Mouse (Mus musculus) stomach, postnatal 0 days (tissue): ENCODE data around the gene Bbx. TPM values are rescaled to one million over a fixed set of nuclear protein-coding genes. Genes with fewer than 3 reads are reported as not detected.

Source experiments
- ATAC-seq: fragments of 200-750 bp; cut with Nextera tagmentation; 2 replicates; pipeline ENCODE4 v1.8.0; 2017; ENCODE audit not compliant: low FRiP score, low TSS enrichment
- DNase-seq: peaks from one replicate; pipeline ENCODE4 v3.0.0-alpha.2; 2016; ENCODE audit warnings: low spot score
- H3K27ac ChIP-seq: fragments of 300-500 bp; sonication (generic); replicated peaks from 2 replicates; pipeline ENCODE4 v1.5.1; 2014; ENCODE audit warnings: mild to moderate bottlenecking, control low read depth
- H3K27me3 ChIP-seq: fragments of 300-500 bp; sonication (generic); 2 replicates; pipeline ENCODE4 v1.6.1; 2014; ENCODE audit warnings: low read length; ENCODE audit not compliant: control insufficient read depth, insufficient read depth
- H3K36me3 ChIP-seq: fragments of 300-500 bp; sonication (generic); 2 replicates; pipeline ENCODE4 v1.6.1; 2014; ENCODE audit warnings: low read length, mixed read lengths; ENCODE audit not compliant: control insufficient read depth, insufficient read depth
- H3K4me1 ChIP-seq: fragments of 300-500 bp; sonication (generic); replicated peaks from 2 replicates; pipeline ENCODE4 v1.6.1; 2014; ENCODE audit warnings: antibody characterized with exemption; ENCODE audit not compliant: control insufficient read depth, insufficient read depth
- H3K4me2 ChIP-seq: fragments of 300-500 bp; sonication (generic); replicated peaks from 2 replicates; pipeline ENCODE4 v1.6.1; 2014; ENCODE audit warnings: low read depth, mild to moderate bottlenecking, control low read depth, moderate library complexity
- H3K4me3 ChIP-seq: fragments of 300-500 bp; sonication (generic); 2 replicates; pipeline ENCODE4 v1.5.1; 2014; ENCODE audit warnings: low read depth, low read length, control low read depth
- H3K9ac ChIP-seq: fragments of 300-500 bp; sonication (generic); 2 replicates; pipeline ENCODE4 v1.6.1; 2014; ENCODE audit warnings: mild to moderate bottlenecking, low read length, control low read depth, mixed read lengths
- H3K9me3 ChIP-seq: fragments of 300-500 bp; sonication (generic); 2 replicates; pipeline ENCODE4 v1.6.1; 2016; ENCODE audit warnings: low read length; ENCODE audit not compliant: control insufficient read depth
- CTCF ChIP-seq: IDR thresholded peaks from 2 replicates; pipeline ENCODE4 v1.5.1; 2016; ENCODE audit warnings: antibody characterized with exemption, low read depth, mild to moderate bottlenecking, moderate library complexity
- EP300 ChIP-seq: optimal IDR thresholded peaks from 2 replicates; pipeline ENCODE3; 2016; ENCODE audit warnings: antibody characterized with exemption
- WGBS: fragments of 180-500 bp; shearing (Covaris S2); extraction: QIAGEN DNeasy Blood & Tissue Kit; methylation state at CpG from one replicate; pipeline ENCODE4 v1.1.7; 2014; 5-methylcytosine and 5-hydroxymethylcytosine counted together
- polyA plus RNA-seq: library from polyadenylated mRNA; unstranded; fragments of >200 nt; fragmentation: Nextera tagmentation; extraction: Ambion mirVana; gene quantifications from 2 replicates; pipeline ENCODE4 v1.2.1, GENCODE M21; 2015

Bbx gene
- polyA plus RNA-seq, 1 experiment from 2014 or later: 17.9 TPM

- Histone ChIP-seq H3K4me1 (no peaks in the 10 kb centered on the region), H3K27ac (no peak overlapping the region), H3K4me3 (no peak overlapping the region), H3K27me3 (no peaks in the 10 kb centered on the region), H3K4me2 (no peak overlapping the region), H3K36me3 (no peaks in the 10 kb centered on the region), H3K9me3 (no peaks in the 10 kb centered on the region), H3K9ac (no peak overlapping the region)
- DNase-seq (no peak), ATAC-seq (no peak)
- TF ChIP-seq EP300 (no peak), CTCF (no peak)
- WGBS: 79% methylated on average over 3 of the region's 3 CpGs
These were observed 43.7 kb downstream of the Bbx start for GRCm38 (mm10) chr16:50388499-50388898.

GRCm38 (mm10) chr16:50383541-50383940 is 48.6 kb downstream of the Bbx start:
- H3K9ac ChIP-seq: no peak overlapping the region
- WGBS: 91% methylated on average over 8 of the region's 8 CpGs
- DNase-seq (no peak), ATAC-seq (no peak)
- no peak overlapping the region for H3K4me3 ChIP-seq
- H3K27ac ChIP-seq: no peak overlapping the region
- H3K36me3 ChIP-seq: no peaks in the 10 kb centered on the region
- H3K9me3 ChIP-seq: no peaks in the 10 kb centered on the region
- H3K4me2 ChIP-seq: no peak overlapping the region
- H3K4me1 ChIP-seq: 0 out of 2 replicates have a peak, but pooled peaks cover 2% of the 10 kb centered on the region
- TF ChIP-seq CTCF (no peak), EP300 (no peak)
- no peaks in the 10 kb centered on the region for H3K27me3 ChIP-seq

- H3K9ac ChIP-seq: no peak overlapping the region
- no peak overlapping the region; the same call in 1 of the 2 replicates for H3K4me3 ChIP-seq
- no peaks in the 10 kb centered on the region for H3K36me3 ChIP-seq
- no peaks in the 10 kb centered on the region for H3K27me3 ChIP-seq
- H3K27ac ChIP-seq: no peak overlapping the region
- 27% methylated on average over 7 of the region's 7 CpGs for WGBS
- peak overlapping the region; percentile 36; the same call in 1 of the 2 replicates for H3K4me2 ChIP-seq
- ATAC-seq: no peak
- no peak for TF ChIP-seq CTCF
- TF ChIP-seq EP300: no peak
- H3K9me3 ChIP-seq: no peaks in the 10 kb centered on the region
- H3K4me1 ChIP-seq: 0 out of 2 replicates have a peak, but pooled peaks cover 2% of the 10 kb centered on the region
- DNase-seq: no peak
These were observed 50.8 kb downstream of the Bbx start for GRCm38 (mm10) chr16:50381351-50381746.

- DNase-seq: peak; percentile 81
- no peak for TF ChIP-seq EP300
- peak; percentile 73 for TF ChIP-seq CTCF
- no peaks in the 10 kb centered on the region for H3K36me3 ChIP-seq
- H3K9me3 ChIP-seq: no peaks in the 10 kb centered on the region
- no peaks in the 10 kb centered on the region for H3K27me3 ChIP-seq
- peak; percentile 85 for ATAC-seq
- H3K4me2 ChIP-seq: peak overlapping the region; percentile 36; the same call in 1 of the 2 replicates
- 0 out of 2 replicates have a peak, but pooled peaks cover 2% of the 10 kb centered on the region for H3K4me1 ChIP-seq
- H3K4me3 ChIP-seq: no peak overlapping the region; the same call in 1 of the 2 replicates
- WGBS: 26% methylated on average over 10 of the region's 10 CpGs
- H3K27ac ChIP-seq: no peak overlapping the region
- H3K9ac ChIP-seq: no peak overlapping the region
These were observed 51.4 kb downstream of the Bbx start for GRCm38 (mm10) chr16:50380682-50381350.

- H3K4me3 ChIP-seq: no peak overlapping the region
- no peak for DNase-seq
- H3K4me2 ChIP-seq: no peak overlapping the region
- no peak overlapping the region for H3K27ac ChIP-seq
- no peaks in the 10 kb centered on the region for H3K9me3 ChIP-seq
- H3K36me3 ChIP-seq: no peaks in the 10 kb centered on the region
- 45% methylated on average over 7 of the region's 7 CpGs for WGBS
- 0 out of 2 replicates have a peak, but pooled peaks cover 2% of the 10 kb centered on the region for H3K4me1 ChIP-seq
- H3K9ac ChIP-seq: no peak overlapping the region
- TF ChIP-seq CTCF: no peak
- no peak for TF ChIP-seq EP300
- no peaks in the 10 kb centered on the region for H3K27me3 ChIP-seq
- no peak for ATAC-seq
These were observed 52.0 kb downstream of the Bbx start for GRCm38 (mm10) chr16:50380232-50380631.

GRCm38 (mm10) chr16:50374611-50375010 is 57.6 kb downstream of the Bbx start:
- no peaks in the 10 kb centered on the region for H3K9me3 ChIP-seq
- 89% methylated on average over 3 of the region's 3 CpGs for WGBS
- H3K4me2 ChIP-seq: no peak overlapping the region
- no peaks in the 10 kb centered on the region for H3K4me1 ChIP-seq
- TF ChIP-seq EP300 (no peak), CTCF (peak; percentile 77)
- H3K27me3 ChIP-seq: no peaks in the 10 kb centered on the region
- H3K4me3 ChIP-seq: no peak overlapping the region
- no peak overlapping the region for H3K27ac ChIP-seq
- ATAC-seq (no peak), DNase-seq (peak; percentile 30)
- H3K36me3 ChIP-seq: no peaks in the 10 kb centered on the region
- no peak overlapping the region for H3K9ac ChIP-seq
